Mouse (Mus musculus) urinary bladder, adult 18-20 months (tissue): ENCODE data around the gene Catip.
"Not testable (repeated sequence)": the region's sequence is repeated elsewhere in the genome, so short reads cannot be mapped to it uniquely, and the experiment has no call there.

Experiments
- DNase-seq, 2 experiments: peaks; one replicate each; pipeline ENCODE4 v3.0.0; 2022; ENCODE audit warnings: low spot score in 2 of 2, mixed read lengths in 2 of 2

Catip gene

GRCm38 (mm10) chr1:74383385-74383784, 21.5 kb downstream of the Catip start:
- no peak for DNase-seq

GRCm38 (mm10) chr1:74384525-74384924, 22.6 kb downstream of the Catip start:
- no peak for DNase-seq

- DNase-seq: no peak
Observed at GRCm38 (mm10) chr1:74385064-74385463, 23.2 kb downstream of the Catip start.

- DNase-seq: no peak
Observed at GRCm38 (mm10) chr1:74385531-74385930, 23.6 kb downstream of the Catip start.

- no peak for DNase-seq
Observed at GRCm38 (mm10) chr1:74386363-74386713, 24.4 kb downstream of the Catip start.

GRCm38 (mm10) chr1:74386714-74387385, 24.9 kb downstream of the Catip start:
- DNase-seq: peak; percentile 94 to 98

- no peak for DNase-seq
Observed at GRCm38 (mm10) chr1:74387386-74387988, 25.6 kb downstream of the Catip start.

- no peak for DNase-seq
Observed at GRCm38 (mm10) chr1:74388398-74388920, 26.6 kb downstream of the Catip start.

GRCm38 (mm10) chr1:74389831-74390286, 28.0 kb downstream of the Catip start:
- DNase-seq: no peak

GRCm38 (mm10) chr1:74390287-74390906, 28.5 kb downstream of the Catip start:
- no peak for DNase-seq

- peak; percentile 84 to 98 for DNase-seq
Observed at GRCm38 (mm10) chr1:74390924-74391748, 29.2 kb downstream of the Catip start, which contains the start of gene Ctdsp1. Gene Ctdsp1 (plus strand): TSS chr1:74391509.

- peak; percentile 74 to 79 for DNase-seq
Observed at GRCm38 (mm10) chr1:74391844-74392441, 30.0 kb downstream of the Catip start.

- DNase-seq: no peak
Observed at GRCm38 (mm10) chr1:74392446-74392994, 30.6 kb downstream of the Catip start.

GRCm38 (mm10) chr1:74393010-74393409, 31.1 kb downstream of the Catip start:
- no peak for DNase-seq

- DNase-seq: no peak
Observed at GRCm38 (mm10) chr1:74393697-74394096, 31.8 kb downstream of the Catip start.

- DNase-seq: no peak
Observed at GRCm38 (mm10) chr1:74394311-74394710, 32.4 kb downstream of the Catip start.

- DNase-seq: no peak
Observed at GRCm38 (mm10) chr1:74394858-74395257, 33.0 kb downstream of the Catip start.

- DNase-seq: no peak
Observed at GRCm38 (mm10) chr1:74395290-74395689, 33.4 kb downstream of the Catip start.

GRCm38 (mm10) chr1:74396456-74397222, 34.7 kb downstream of the Catip start:
- not testable (repeated sequence) for DNase-seq

GRCm38 (mm10) chr1:74397268-74397918, 35.5 kb downstream of the Catip start:
- DNase-seq: peak; percentile 97 to 99
